Mouse (Mus musculus) frontal cortex, postnatal 14 days (tissue): ENCODE measurements around the gene Cyth1.

Experiments
- DNase-seq, 2 experiments: peaks; one replicate each; pipeline ENCODE4 v3.0.0; 2022; ENCODE audit warnings: low spot score in 2 of 2

The Cyth1 gene

GRCm38 (mm10) chr11:118225056-118225836, 23.1 kb downstream of the Cyth1 start:
- no peak for DNase-seq

- DNase-seq, result no peak
These were observed 24.9 kb downstream of the Cyth1 start for GRCm38 (mm10) chr11:118223416-118224067.

- DNase-seq, result no peak
These were observed 25.5 kb downstream of the Cyth1 start for GRCm38 (mm10) chr11:118222917-118223316.

- DNase-seq, result no peak
These were observed 26.0 kb downstream of the Cyth1 start for GRCm38 (mm10) chr11:118222351-118222885.

GRCm38 (mm10) chr11:118220561-118221262, 27.7 kb downstream of the Cyth1 start:
- peak in 1 of 2 experiments; percentile 49 for DNase-seq

- DNase-seq, result no peak
These were observed 29.3 kb downstream of the Cyth1 start for GRCm38 (mm10) chr11:118219066-118219465.

- DNase-seq, result no peak
These were observed 31.9 kb downstream of the Cyth1 start for GRCm38 (mm10) chr11:118216468-118216867.

GRCm38 (mm10) chr11:118215928-118216458, 32.4 kb downstream of the Cyth1 start:
- DNase-seq, result no peak

GRCm38 (mm10) chr11:118212636-118213112, 35.7 kb downstream of the Cyth1 start:
- no peak for DNase-seq

- DNase-seq, result no peak
These were observed 36.4 kb downstream of the Cyth1 start for GRCm38 (mm10) chr11:118211749-118212635.

GRCm38 (mm10) chr11:118210962-118211361, 37.4 kb downstream of the Cyth1 start:
- DNase-seq, result no peak

- peak in 1 of 2 experiments; percentile 48 for DNase-seq
These were observed 38.3 kb downstream of the Cyth1 start for GRCm38 (mm10) chr11:118210116-118210515.

- no peak for DNase-seq
These were observed 39.0 kb downstream of the Cyth1 start for GRCm38 (mm10) chr11:118209376-118209775.

- no peak for DNase-seq
These were observed 39.6 kb downstream of the Cyth1 start for GRCm38 (mm10) chr11:118208672-118209272.

GRCm38 (mm10) chr11:118207424-118208033, 40.9 kb downstream of the Cyth1 start:
- no peak for DNase-seq

- no peak for DNase-seq
These were observed 42.1 kb downstream of the Cyth1 start for GRCm38 (mm10) chr11:118206267-118206666.

- no peak for DNase-seq
These were observed 44.9 kb downstream of the Cyth1 start for GRCm38 (mm10) chr11:118203469-118203868.

- peak; percentile 70 to 75 for DNase-seq
These were observed 45.8 kb downstream of the Cyth1 start for GRCm38 (mm10) chr11:118202410-118203233.

GRCm38 (mm10) chr11:118201833-118202409, 46.5 kb downstream of the Cyth1 start:
- DNase-seq, result no peak
